19 mouse cellular contexts compared by ENCODE assay signal in genomic region chr4:47233192-47233835, GRCm38 (mm10). TPM values are rescaled to one million over a fixed set of nuclear protein-coding genes. Genes with fewer than 3 reads are reported as not detected.
A peak's percentile ranks its signal among the peaks of the same experiment; 100 is the strongest.
DNase-seq lines count a peak whose midpoint lies in the region; ATAC-seq lines count a peak whose summit lies in the region.
"Had no signal": no experiment of that assay in that cellular context is flagged by ENCODE, and none has a peak within 500 bp of the region (broad histone marks: within the 10 kb centered on the region; RNA-seq: fewer than 3 reads in every experiment).

No protein-coding gene starts in this region.

- no peaks in the 10 kb centered on the region for H3K27me3 ChIP-seq in lung, embryonic 15.5 days
- no peaks in the 10 kb centered on the region for H3K27me3 ChIP-seq in heart, embryonic 16.5 days (ENCODE audit: control insufficient read depth, insufficient read depth, low read length)
- H3K27me3 ChIP-seq in limb, embryonic 15.5 days = no peaks in the 10 kb centered on the region
- H3K27me3 ChIP-seq: hindbrain, embryonic 12.5 days; neural tube, embryonic 12.5 days had no signal

- H3K9me3 ChIP-seq in lung, embryonic 15.5 days = no peaks in the 10 kb centered on the region
- H3K9me3 ChIP-seq in heart, embryonic 16.5 days (replicated peaks; ENCODE audit: control insufficient read depth, low read length) = no peaks in the 10 kb centered on the region
- no peaks in the 10 kb centered on the region for H3K9me3 ChIP-seq in limb, embryonic 15.5 days
- H3K9me3 ChIP-seq: hindbrain, embryonic 12.5 days; neural tube, embryonic 12.5 days had no signal

- WGBS in lung, embryonic 15.5 days = 44% methylated on average over 14 of the region's 14 CpGs
- 63% methylated on average over 14 of the region's 14 CpGs for WGBS in heart, embryonic 16.5 days
- WGBS in limb, embryonic 15.5 days = 57% methylated on average over 14 of the region's 14 CpGs

- peak overlapping the region; percentile 90 for H3K27ac ChIP-seq in lung, embryonic 15.5 days
- H3K27ac ChIP-seq in heart, embryonic 16.5 days (ENCODE audit: low read length) = peak overlapping the region; percentile 52
- H3K27ac ChIP-seq in limb, embryonic 15.5 days = peak overlapping the region; percentile 82
- H3K27ac ChIP-seq: hindbrain, embryonic 12.5 days; kidney, postnatal 0 days; left cerebral cortex, adult 2 months; neural tube, embryonic 12.5 days had no signal

- H3K4me1 ChIP-seq in lung, embryonic 15.5 days = peaks cover 45% of the 10 kb centered on the region
- H3K4me1 ChIP-seq in heart, embryonic 16.5 days (ENCODE audit: control insufficient read depth, insufficient read depth, low read length) = peaks cover 14% of the 10 kb centered on the region
- H3K4me1 ChIP-seq in limb, embryonic 15.5 days = peaks cover 57% of the 10 kb centered on the region

- H3K4me2 ChIP-seq in lung, embryonic 15.5 days = no peak overlapping the region
- H3K4me2 ChIP-seq in heart, embryonic 16.5 days (ENCODE audit: low read depth, low read length) = no peak overlapping the region
- no peak overlapping the region for H3K4me2 ChIP-seq in limb, embryonic 15.5 days
- H3K4me2 ChIP-seq: hindbrain, embryonic 12.5 days; neural tube, embryonic 12.5 days had no signal

- H3K9ac ChIP-seq in lung, embryonic 15.5 days = no peak overlapping the region
- no peak overlapping the region for H3K9ac ChIP-seq in heart, embryonic 16.5 days (ENCODE audit: low read length)
- H3K9ac ChIP-seq in limb, embryonic 15.5 days = no peak overlapping the region
- H3K9ac ChIP-seq: hindbrain, embryonic 12.5 days; neural tube, embryonic 12.5 days had no signal

- no peak overlapping the region for H3K4me3 ChIP-seq in lung, embryonic 15.5 days
- H3K4me3 ChIP-seq in heart, embryonic 16.5 days (ENCODE audit: low read length) = no peak overlapping the region
- H3K4me3 ChIP-seq in limb, embryonic 15.5 days = no peak overlapping the region
- H3K4me3 ChIP-seq: hindbrain, embryonic 12.5 days; left cerebral cortex, adult 2 months; neural tube, embryonic 12.5 days had no signal

- H3K36me3 ChIP-seq in lung, embryonic 15.5 days = no peaks in the 10 kb centered on the region
- H3K36me3 ChIP-seq in heart, embryonic 16.5 days (ENCODE audit: control insufficient read depth, insufficient read depth) = no peaks in the 10 kb centered on the region
- H3K36me3 ChIP-seq in limb, embryonic 15.5 days = no peaks in the 10 kb centered on the region
- H3K36me3 ChIP-seq: G1E; hindbrain, embryonic 12.5 days; neural tube, embryonic 12.5 days had no signal

- peak; percentile 52; the same call in 1 of the 2 replicates for ATAC-seq in lung, embryonic 15.5 days (ENCODE audit: borderline replicate concordance, extremely low read depth, low FRiP score, low TSS enrichment)
- 0 out of 2 replicates have a peak, but pooled peaks have one; percentile 19 for ATAC-seq in heart, embryonic 16.5 days (replicated peaks; ENCODE audit: extremely low read depth, insufficient read depth, low FRiP score)
- ATAC-seq in limb, embryonic 15.5 days (ENCODE audit: insufficient number of reproducible peaks, low FRiP score, low TSS enrichment, low read depth) = no peak

- intact Hi-C loops in gastrocnemius, postnatal 14 days (cut with DNase I; ENCODE audit: low total_unique reads) = loop anchor here (10.0 kb wide), 1 partner anchor 99 kb away; no protein-coding TSS in a partner anchor

- no peak for DNase-seq in lung, postnatal 4 days
- peak; percentile 66 for DNase-seq in gastrocnemius, postnatal 14 days
- DNase-seq in thymus, postnatal 14 days = no peak
- no peak for DNase-seq in spleen, postnatal 10 days (ENCODE audit: low spot score in 2 of 2)
- no peak for DNase-seq in right cerebral cortex, postnatal 36 days (ENCODE audit: low spot score in 2 of 2)
- DNase-seq: adrenal gland, adult 2 months; cerebellum, adult 8-10 months; lung, adult 2 months; right cerebral cortex, postnatal 14 days; thymus, adult 18-20 months had no signal

RNA-seq across cellular contexts. Expression of gene Col15a1, which starts 25.4 kb away (rescaled TPM):
- 22.6 and 25.8 TPM in 2 replicates for polyA plus RNA-seq in lung, embryonic 15.5 days (2015; fragmentation: Nextera tagmentation; extraction: Ambion mirVana)
- 100 to 1,000 TPM; 212 to 288 TPM for total RNA-seq in gastrocnemius, postnatal 14 days (2021)
- polyA plus RNA-seq in heart, embryonic 16.5 days (2015; fragmentation: Nextera tagmentation; extraction: Ambion mirVana) = 13.5 and 15.9 TPM in 2 replicates
- polyA plus RNA-seq in limb, embryonic 15.5 days (2015; fragmentation: Nextera tagmentation; extraction: Ambion mirVana) = 25.0 and 26.9 TPM in 2 replicates
- total RNA-seq: megakaryocyte-erythroid progenitor cell, adult 5-6 weeks had no signal
- polyA plus RNA-seq: G1E had no signal
